Mouse (Mus musculus): Measurements from ENCODE around the gene Tlk1.

Tlk1 gene

DNA sequence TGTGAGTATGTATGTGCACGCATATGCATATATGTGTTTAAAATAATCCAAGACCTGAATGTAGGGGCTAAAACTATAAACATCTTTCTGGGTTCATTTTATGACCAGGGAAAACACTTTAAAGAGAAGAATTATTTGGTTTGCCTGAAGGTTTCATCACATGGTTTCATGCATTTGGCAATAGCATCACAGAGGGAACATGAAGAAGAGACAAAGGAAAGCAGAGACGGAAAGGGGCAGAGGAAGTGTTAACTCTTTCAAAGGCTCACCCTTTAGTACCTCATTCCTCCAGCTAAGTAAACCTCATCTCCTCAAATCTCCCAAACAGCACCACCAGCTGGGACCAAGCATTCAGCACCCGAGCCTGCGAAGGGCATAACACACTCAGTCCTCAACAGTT, 41.1 kb downstream of the Tlk1 start:
- WGBS, result 78% methylated on average over 4 of the region's 4 CpGs

DNA sequence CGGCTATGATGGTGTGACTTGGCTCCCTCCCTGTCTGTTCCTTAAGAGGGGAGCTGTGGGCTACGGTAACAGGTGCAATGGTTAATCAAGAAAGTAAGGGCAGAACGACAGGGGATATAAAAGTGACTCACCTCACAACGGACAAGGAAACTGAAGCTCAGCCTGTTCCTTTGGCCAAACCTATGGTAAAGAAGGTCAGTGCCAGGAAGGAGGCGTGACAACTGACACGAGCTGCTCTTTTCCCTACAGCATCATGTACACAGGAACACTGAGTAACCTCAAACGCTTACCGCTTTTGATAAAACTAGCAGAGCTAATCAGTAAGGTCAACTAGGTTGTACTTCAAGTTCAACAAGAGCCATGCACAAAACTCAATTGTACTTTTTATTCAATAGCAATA, 42.0 kb downstream of the Tlk1 start:
- WGBS, result 80% methylated on average over 8 of the region's 8 CpGs

GRCm38 (mm10) chr2:70779634-70780033, 45.9 kb downstream of the Tlk1 start:
- 94% methylated on average over 1 of the region's 1 CpGs for WGBS

DNA sequence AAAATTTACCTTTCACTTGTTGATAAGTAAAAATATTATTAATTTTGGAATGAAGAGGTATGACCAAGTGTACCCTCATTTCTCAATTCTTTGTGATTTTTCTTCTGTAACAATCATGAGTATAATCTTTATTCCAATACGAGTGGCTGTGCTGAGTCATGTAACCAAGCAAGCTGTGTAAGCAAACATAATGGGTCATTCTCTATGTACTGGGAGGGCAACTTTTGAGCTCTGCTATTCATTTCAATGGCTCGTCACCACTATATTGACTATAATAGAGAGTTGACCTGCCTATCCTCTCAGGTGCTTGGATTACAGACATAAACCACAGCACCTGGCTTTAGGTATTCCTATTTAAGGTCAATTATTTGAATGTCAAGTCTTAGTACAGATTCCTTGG, 48.8 kb downstream of the Tlk1 start:
- 58% methylated on average over 2 of the region's 2 CpGs for WGBS

GRCm38 (mm10) chr2:70764734-70765133, 60.8 kb downstream of the Tlk1 start:
- WGBS, result 85% methylated on average over 7 of the region's 7 CpGs

- WGBS, result 47% methylated on average over 1 of the region's 1 CpGs
These were observed 62.8 kb downstream of the Tlk1 start for GRCm38 (mm10) chr2:70762741-70763140.

GRCm38 (mm10) chr2:70752149-70752548, 73.4 kb downstream of the Tlk1 start:
- WGBS, result 58% methylated on average over 5 of the region's 5 CpGs

DNA sequence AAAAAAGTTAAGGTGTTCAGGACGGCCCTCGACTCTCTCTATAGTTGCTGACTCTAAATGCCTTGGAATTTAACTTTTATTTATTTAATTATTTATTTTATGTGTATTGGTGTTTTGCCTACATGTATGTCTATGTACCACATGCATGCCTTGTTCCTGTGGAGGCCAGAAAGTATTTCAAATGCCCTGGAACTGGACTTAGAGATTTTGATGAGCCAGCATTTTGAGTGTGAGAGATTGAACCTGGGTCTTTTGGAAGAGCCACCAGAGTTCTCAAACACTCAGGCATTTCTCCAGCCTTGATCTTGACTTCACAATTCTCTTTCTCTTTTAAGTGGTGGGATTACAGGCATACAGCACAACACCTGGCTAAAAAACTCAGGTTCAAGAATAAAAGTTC, 73.9 kb downstream of the Tlk1 start:
- WGBS, result 96% methylated on average over 2 of the region's 2 CpGs

DNA sequence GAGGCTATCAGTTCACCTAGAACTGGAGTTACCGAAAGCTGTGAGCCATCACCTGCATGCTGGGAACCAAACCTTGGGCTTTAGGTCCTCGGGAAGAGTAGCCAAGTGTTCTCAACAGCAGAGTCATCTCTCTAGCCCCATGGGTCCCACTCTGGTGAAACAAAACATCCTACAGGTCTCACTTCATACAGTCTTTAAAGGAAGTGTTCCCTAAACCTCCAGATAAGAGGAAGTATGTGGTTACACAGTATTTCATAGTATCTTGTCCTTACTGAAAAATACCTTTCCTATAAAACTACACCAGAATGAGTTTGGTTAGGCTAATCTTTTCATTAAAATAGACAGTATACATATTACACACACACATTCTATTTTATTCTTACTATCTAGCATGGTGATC, 82.9 kb downstream of the Tlk1 start:
- WGBS, result 75% methylated on average over 2 of the region's 2 CpGs

DNA sequence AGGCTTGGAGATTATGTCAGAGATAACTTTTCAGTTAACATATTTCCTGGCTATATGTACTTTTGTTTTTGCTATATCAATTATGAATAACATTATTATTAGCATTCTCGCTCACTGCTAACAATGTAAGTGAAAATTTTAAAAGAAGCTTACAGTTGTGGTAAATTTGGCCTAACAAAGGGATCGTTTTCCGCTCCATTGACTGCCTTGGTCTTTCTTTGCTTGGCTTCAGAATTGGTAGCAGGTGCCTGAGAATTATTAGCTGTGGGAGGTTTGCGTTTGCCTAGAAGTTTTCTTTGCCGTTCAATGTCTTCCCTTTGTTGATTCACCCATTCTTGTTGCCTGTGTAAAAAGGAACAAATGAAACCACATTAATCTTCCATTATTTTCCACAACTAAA, 83.6 kb downstream of the Tlk1 start:
- WGBS, result 62% methylated on average over 5 of the region's 5 CpGs

DNA sequence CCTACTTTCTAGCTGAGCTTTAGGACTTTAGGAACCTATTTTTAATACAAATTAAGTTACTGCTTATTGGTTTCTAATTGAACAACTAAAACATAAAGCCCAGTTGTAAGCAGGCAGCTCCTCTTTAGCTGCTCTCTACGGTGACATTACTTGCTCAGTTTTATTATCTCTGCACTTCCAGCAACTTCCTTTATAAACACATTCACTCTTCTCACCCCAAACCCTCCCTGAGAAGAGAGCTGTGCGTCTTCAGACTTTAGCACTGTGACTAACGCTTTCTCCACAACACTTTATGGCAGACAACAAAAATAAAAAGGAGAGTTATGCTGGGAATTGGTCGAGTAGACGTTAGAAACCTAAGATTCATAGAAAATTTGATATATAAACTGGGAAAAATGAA, 89.5 kb downstream of the Tlk1 start:
- 49% methylated on average over 5 of the region's 5 CpGs for WGBS

DNA sequence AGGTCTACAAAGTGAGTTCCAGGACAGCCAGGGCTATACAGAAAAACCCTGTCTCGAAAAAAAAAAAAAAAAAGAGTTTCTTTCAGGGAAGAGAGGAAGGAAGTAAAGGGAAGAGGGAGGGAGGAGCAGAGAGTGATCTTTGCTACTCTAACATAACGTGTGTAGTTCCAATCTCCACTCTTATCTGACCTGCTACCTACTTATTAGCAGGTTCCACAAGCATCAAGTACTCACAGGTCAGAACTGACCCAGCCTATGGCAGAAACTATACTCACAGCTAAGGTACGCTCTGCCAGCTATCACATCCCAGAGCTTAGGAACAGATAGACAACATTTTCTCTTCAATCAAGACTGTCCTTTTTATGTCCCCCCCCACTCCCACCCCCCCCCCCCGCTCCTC, 90.0 kb downstream of the Tlk1 start:
- 71% methylated on average over 4 of the region's 4 CpGs for WGBS

DNA sequence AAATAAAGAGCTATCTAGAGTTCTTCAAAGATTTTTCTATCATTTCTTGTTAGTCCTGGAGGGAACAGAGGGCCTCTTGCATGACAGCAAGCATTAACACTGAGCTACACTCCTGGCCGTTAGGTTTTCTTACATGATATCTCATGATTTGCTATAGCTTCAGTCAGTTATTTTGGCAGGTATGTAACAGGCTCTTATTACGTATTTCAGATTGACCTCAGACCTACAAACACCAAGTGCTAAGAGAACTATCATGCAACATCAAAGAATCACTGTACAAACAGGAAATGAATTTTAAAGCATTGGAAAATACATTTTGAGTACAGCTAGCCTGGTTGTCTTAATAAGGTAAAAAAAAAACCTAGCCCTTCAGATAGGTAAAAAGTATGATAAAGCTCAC, 98.4 kb downstream of the Tlk1 start:
- WGBS, result 86% methylated on average over 2 of the region's 2 CpGs

- 75% methylated on average over 9 of the region's 9 CpGs for WGBS
These were observed 101.8 kb downstream of the Tlk1 start for GRCm38 (mm10) chr2:70723610-70724243.

DNA sequence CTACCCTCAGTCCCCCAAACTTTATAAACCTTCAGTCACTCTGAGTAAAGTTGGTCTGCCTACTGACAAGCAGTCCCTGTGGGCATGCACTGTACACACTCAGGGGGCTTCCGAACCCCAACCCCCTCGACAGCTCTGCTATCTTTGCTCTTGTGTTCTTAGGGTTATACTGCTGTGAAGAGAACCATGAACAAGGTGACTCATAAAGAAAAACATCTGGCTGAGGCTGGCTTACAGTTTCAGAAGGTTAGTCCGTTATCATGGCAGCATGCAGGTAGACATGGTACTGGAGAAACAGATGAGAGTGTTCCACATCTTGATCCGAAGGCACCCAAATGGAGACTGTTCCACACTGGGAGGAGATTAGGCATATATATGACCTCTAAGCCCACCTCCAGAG, 114.7 kb downstream of the Tlk1 start:
- 96% methylated on average over 4 of the region's 4 CpGs for WGBS

GRCm38 (mm10) chr2:70710236-70710635, 115.3 kb downstream of the Tlk1 start:
- WGBS, result 88% methylated on average over 7 of the region's 7 CpGs

- WGBS, result 61% methylated on average over 13 of the region's 13 CpGs
These were observed 116.4 kb downstream of the Tlk1 start for GRCm38 (mm10) chr2:70708986-70709730.

- WGBS, result 53% methylated on average over 5 of the region's 5 CpGs
These were observed 123.1 kb downstream of the Tlk1 start for GRCm38 (mm10) chr2:70702403-70702802.

GRCm38 (mm10) chr2:70701571-70701970, 124.0 kb downstream of the Tlk1 start:
- WGBS, result 60% methylated on average over 9 of the region's 9 CpGs

DNA sequence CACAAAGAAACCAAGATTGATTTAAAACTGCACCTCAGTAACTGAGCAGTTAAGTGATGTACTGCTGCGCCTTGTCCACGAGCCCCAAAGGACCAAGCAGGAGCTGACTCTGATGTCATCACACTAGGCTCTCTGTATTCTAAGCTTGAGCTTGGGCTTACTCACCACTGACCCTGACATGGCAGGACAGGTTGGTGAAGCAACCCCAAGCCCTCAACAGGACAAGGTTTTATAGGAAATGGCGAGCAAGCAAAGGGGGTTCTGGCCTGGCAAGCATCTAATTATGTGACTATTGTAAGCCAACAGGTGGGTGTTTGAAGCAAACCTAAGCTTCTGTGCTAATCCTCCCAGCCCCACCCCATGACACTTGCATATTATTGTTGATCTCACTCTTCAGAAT, 124.7 kb downstream of the Tlk1 start:
- WGBS, result 91% methylated on average over 3 of the region's 3 CpGs

DNA sequence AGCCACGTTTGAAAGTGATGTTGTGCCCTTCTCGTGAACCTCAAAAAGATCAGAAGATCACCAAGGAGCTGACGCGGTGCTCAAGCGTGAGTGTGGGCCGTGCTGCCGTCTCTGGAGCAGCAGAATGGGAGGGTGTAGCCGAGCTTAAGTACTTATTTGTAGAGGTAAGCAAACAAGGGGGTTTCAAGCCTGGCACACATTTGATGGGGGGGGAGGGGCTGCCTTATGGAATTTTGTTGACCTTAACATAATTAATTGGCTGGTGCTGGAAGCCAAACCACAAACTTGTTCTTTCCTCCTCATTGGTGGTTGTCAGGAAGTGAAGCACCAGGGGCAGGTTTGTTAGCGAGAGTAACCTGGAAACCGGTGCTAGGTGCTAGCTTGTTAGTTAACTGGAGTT, 129.8 kb downstream of the Tlk1 start:
- 93% methylated on average over 10 of the region's 10 CpGs for WGBS

- 84% methylated on average over 11 of the region's 11 CpGs for WGBS
These were observed 135.3 kb downstream of the Tlk1 start for GRCm38 (mm10) chr2:70690195-70690594.

GRCm38 (mm10) chr2:70688454-70689078, 137.0 kb downstream of the Tlk1 start:
- WGBS, result 71% methylated on average over 21 of the region's 21 CpGs
